Mouse (Mus musculus): Measurements from ENCODE around the gene Arhgap27. TPM values are rescaled to one million over a fixed set of nuclear protein-coding genes. Genes with fewer than 3 reads are reported as not detected.

The Arhgap27 gene
- polyA plus RNA-seq, 1 experiment from 2014 or later: 6.4 TPM

GRCm38 (mm10) chr11:103375772-103376171, 12.3 kb upstream of the Arhgap27 start:
- ATAC-seq (ENCODE audit: low FRiP score, low read depth): no peak
- peaks cover 67% of the 10 kb centered on the region for H3K36me3 ChIP-seq
- 86% methylated on average over 5 of the region's 5 CpGs for WGBS

GRCm38 (mm10) chr11:103375258-103375657, 11.8 kb upstream of the Arhgap27 start:
- H3K9me3 ChIP-seq: no peaks in the 10 kb centered on the region
- ATAC-seq (ENCODE audit: low FRiP score, low read depth): no peak
- no peak overlapping the region for H3K27ac ChIP-seq
- no peak overlapping the region for H3K4me3 ChIP-seq
- no peak overlapping the region for H3K9ac ChIP-seq
- 78% methylated on average over 1 of the region's 1 CpGs for WGBS
- H3K36me3 ChIP-seq: peaks cover 69% of the 10 kb centered on the region
- H3K4me2 ChIP-seq (replicated peaks): no peak overlapping the region
- no peaks in the 10 kb centered on the region; the same call in 1 of the 2 replicates for H3K4me1 ChIP-seq
- no peaks in the 10 kb centered on the region for H3K27me3 ChIP-seq (replicated peaks)

More at GRCm38 (mm10) chr11:103375772-103376171, 12.3 kb upstream of the Arhgap27 start:
- Histone ChIP-seq H3K27me3 (replicated peaks) (no peaks in the 10 kb centered on the region), H3K4me2 (replicated peaks) (no peak overlapping the region), H3K4me3 (no peak overlapping the region), H3K9me3 (no peaks in the 10 kb centered on the region), H3K27ac (no peak overlapping the region), H3K4me1 (no peaks in the 10 kb centered on the region; the same call in 1 of the 2 replicates), H3K9ac (no peak overlapping the region)

GRCm38 (mm10) chr11:103373922-103374321, 10.4 kb upstream of the Arhgap27 start:
- WGBS: 91% methylated on average over 9 of the region's 9 CpGs
- Histone ChIP-seq H3K27me3 (replicated peaks) (no peaks in the 10 kb centered on the region), H3K9me3 (no peaks in the 10 kb centered on the region), H3K4me2 (replicated peaks) (no peak overlapping the region), H3K9ac (no peak overlapping the region), H3K27ac (no peak overlapping the region), H3K4me3 (no peak overlapping the region), H3K36me3 (peaks cover 67% of the 10 kb centered on the region), H3K4me1 (no peaks in the 10 kb centered on the region; the same call in 1 of the 2 replicates)
- no peak for ATAC-seq (ENCODE audit: low FRiP score, low read depth)

GRCm38 (mm10) chr11:103372561-103372960, 9.1 kb upstream of the Arhgap27 start:
- Histone ChIP-seq H3K4me1 (no peaks in the 10 kb centered on the region; the same call in 1 of the 2 replicates), H3K4me2 (replicated peaks) (no peak overlapping the region), H3K27me3 (replicated peaks) (no peaks in the 10 kb centered on the region), H3K27ac (no peak overlapping the region), H3K36me3 (peaks cover 66% of the 10 kb centered on the region), H3K4me3 (no peak overlapping the region), H3K9me3 (no peaks in the 10 kb centered on the region), H3K9ac (no peak overlapping the region)
- ATAC-seq (ENCODE audit: low FRiP score, low read depth): no peak
- WGBS: 92% methylated on average over 4 of the region's 4 CpGs

GRCm38 (mm10) chr11:103372068-103372467, 8.6 kb upstream of the Arhgap27 start:
- Histone ChIP-seq H3K9ac (no peak overlapping the region), H3K27me3 (replicated peaks) (no peaks in the 10 kb centered on the region), H3K4me3 (no peak overlapping the region), H3K9me3 (no peaks in the 10 kb centered on the region), H3K4me1 (no peaks in the 10 kb centered on the region; the same call in 1 of the 2 replicates), H3K36me3 (peaks cover 67% of the 10 kb centered on the region), H3K4me2 (replicated peaks) (no peak overlapping the region), H3K27ac (no peak overlapping the region)
- ATAC-seq (ENCODE audit: low FRiP score, low read depth): no peak
- 74% methylated on average over 3 of the region's 3 CpGs for WGBS

- H3K4me2 ChIP-seq (replicated peaks): no peak overlapping the region
- H3K9ac ChIP-seq: no peak overlapping the region
- H3K4me3 ChIP-seq: no peak overlapping the region
- H3K27me3 ChIP-seq (replicated peaks): no peaks in the 10 kb centered on the region
- 87% methylated on average over 3 of the region's 3 CpGs for WGBS
- ATAC-seq (ENCODE audit: low FRiP score, low read depth): no peak
- no peaks in the 10 kb centered on the region; the same call in 1 of the 2 replicates for H3K4me1 ChIP-seq
- H3K9me3 ChIP-seq: no peaks in the 10 kb centered on the region
- H3K36me3 ChIP-seq: peaks cover 64% of the 10 kb centered on the region
- no peak overlapping the region for H3K27ac ChIP-seq
Observed at GRCm38 (mm10) chr11:103371222-103371539, 7.7 kb upstream of the Arhgap27 start.

GRCm38 (mm10) chr11:103370397-103371221, 7.1 kb upstream of the Arhgap27 start:
- H3K9me3 ChIP-seq: no peaks in the 10 kb centered on the region
- 92% methylated on average over 9 of the region's 9 CpGs for WGBS
- H3K4me1 ChIP-seq: no peaks in the 10 kb centered on the region; the same call in 1 of the 2 replicates
- H3K27ac ChIP-seq: no peak overlapping the region
- no peak overlapping the region for H3K4me3 ChIP-seq
- H3K27me3 ChIP-seq (replicated peaks): peaks cover 3% of the 10 kb centered on the region; the same call in 1 of the 2 replicates
- no peak overlapping the region for H3K9ac ChIP-seq
- no peak overlapping the region for H3K4me2 ChIP-seq (replicated peaks)
- peaks cover 60% of the 10 kb centered on the region for H3K36me3 ChIP-seq
- ATAC-seq (ENCODE audit: low FRiP score, low read depth): no peak

GRCm38 (mm10) chr11:103365530-103365929, 2.0 kb upstream of the Arhgap27 start:
- no peak overlapping the region for H3K4me2 ChIP-seq (replicated peaks)
- no peak for ATAC-seq (ENCODE audit: low FRiP score, low read depth)
- no peaks in the 10 kb centered on the region for H3K9me3 ChIP-seq
- peaks cover 23% of the 10 kb centered on the region for H3K4me1 ChIP-seq
- H3K36me3 ChIP-seq: peaks cover 30% of the 10 kb centered on the region
- peaks cover 54% of the 10 kb centered on the region for H3K27me3 ChIP-seq (replicated peaks)
- no peak overlapping the region for H3K9ac ChIP-seq
- no peak overlapping the region for H3K27ac ChIP-seq
- WGBS: 86% methylated on average over 4 of the region's 4 CpGs
- no peak overlapping the region for H3K4me3 ChIP-seq

- Histone ChIP-seq H3K27me3 (replicated peaks) (peaks cover 59% of the 10 kb centered on the region), H3K4me1 (peaks cover 28% of the 10 kb centered on the region), H3K36me3 (peaks cover 24% of the 10 kb centered on the region), H3K9ac (no peak overlapping the region), H3K4me2 (replicated peaks) (no peak overlapping the region), H3K27ac (no peak overlapping the region), H3K4me3 (no peak overlapping the region), H3K9me3 (no peaks in the 10 kb centered on the region)
- WGBS: 89% methylated on average over 3 of the region's 3 CpGs
- ATAC-seq (ENCODE audit: low FRiP score, low read depth): no peak
Observed at GRCm38 (mm10) chr11:103365022-103365421, 1.5 kb upstream of the Arhgap27 start.

GRCm38 (mm10) chr11:103364335-103364734, 843 bp upstream of the Arhgap27 start:
- Histone ChIP-seq H3K9me3 (no peaks in the 10 kb centered on the region), H3K4me2 (replicated peaks) (no peak overlapping the region), H3K36me3 (peaks cover 19% of the 10 kb centered on the region), H3K27ac (no peak overlapping the region), H3K4me1 (peaks cover 30% of the 10 kb centered on the region), H3K9ac (no peak overlapping the region), H3K27me3 (replicated peaks) (peaks cover 66% of the 10 kb centered on the region), H3K4me3 (no peak overlapping the region)
- ATAC-seq (ENCODE audit: low FRiP score, low read depth): no peak
- 41% methylated on average over 5 of the region's 5 CpGs for WGBS

GRCm38 (mm10) chr11:103362521-103363181, 841 bp downstream of the Arhgap27 start:
- H3K4me3 ChIP-seq: peak overlapping the region; percentile 28
- no peak overlapping the region for H3K27ac ChIP-seq
- peaks cover 35% of the 10 kb centered on the region for H3K4me1 ChIP-seq
- H3K9ac ChIP-seq: peak overlapping the region; percentile 49; the same call in 1 of the 2 replicates
- no peaks in the 10 kb centered on the region for H3K9me3 ChIP-seq
- ATAC-seq (ENCODE audit: low FRiP score, low read depth): no peak
- peak overlapping the region; percentile 87 for H3K4me2 ChIP-seq (replicated peaks)
- H3K36me3 ChIP-seq: peaks cover 11% of the 10 kb centered on the region
- H3K27me3 ChIP-seq (replicated peaks): peaks cover 72% of the 10 kb centered on the region
- 1% methylated on average over 33 of the region's 33 CpGs for WGBS

- H3K9ac ChIP-seq: 0 out of 2 replicates have a peak overlapping the region, but pooled peaks have one; percentile 13
- H3K27me3 ChIP-seq (replicated peaks): peaks cover 78% of the 10 kb centered on the region
- H3K27ac ChIP-seq: no peak overlapping the region
- H3K36me3 ChIP-seq: peaks cover 5% of the 10 kb centered on the region
- WGBS: 2% methylated on average over 13 of the region's 13 CpGs
- no peak overlapping the region for H3K4me3 ChIP-seq
- H3K4me2 ChIP-seq (replicated peaks): peak overlapping the region; percentile 87
- ATAC-seq (ENCODE audit: low FRiP score, low read depth): no peak
- peaks cover 35% of the 10 kb centered on the region for H3K4me1 ChIP-seq
- H3K9me3 ChIP-seq: no peaks in the 10 kb centered on the region
Observed at GRCm38 (mm10) chr11:103362054-103362432, 1.4 kb downstream of the Arhgap27 start.
